Mouse (Mus musculus): ENCODE results near the gene Gm10135. TPM values are rescaled to one million over a fixed set of nuclear protein-coding genes. Genes with fewer than 3 reads are reported as not detected.
"Not testable (repeated sequence)": the region's sequence is repeated elsewhere in the genome, so short reads cannot be mapped to it uniquely, and the experiment has no call there.

The Gm10135 gene
- total and polyA plus RNA-seq, 3 experiments, result not detected

DNA sequence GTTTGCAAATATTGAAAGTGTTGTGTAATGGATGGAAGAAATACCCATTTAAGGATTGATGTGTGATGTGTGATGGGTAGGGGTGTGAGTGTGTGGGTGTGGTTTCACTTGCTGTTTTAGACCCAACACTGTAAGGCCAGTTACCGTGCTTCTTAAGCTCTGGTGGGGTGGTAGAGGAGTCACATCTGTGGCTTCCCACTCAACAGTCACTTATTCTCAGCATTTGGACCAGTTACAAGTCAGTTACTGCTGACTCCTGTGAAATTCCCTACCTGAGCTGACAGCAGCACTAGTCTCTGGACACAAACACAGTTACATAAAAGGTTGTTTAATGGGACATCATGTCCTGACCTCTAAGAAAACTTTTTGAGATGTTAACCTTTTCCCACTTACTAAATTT, 26.4 kb downstream of the Gm10135 start:
- DNase-seq (ENCODE audit: low spot score) (no peak), ATAC-seq (ENCODE audit: extremely low read depth, insufficient number of reproducible peaks, low FRiP score, poor library complexity, severe bottlenecking) (no peak)
- Histone ChIP-seq H3K4me3 (ENCODE audit: low read depth, low read length) (no peak overlapping the region), H3K4me1 (ENCODE audit: insufficient read depth, low read depth, low read length) (no peaks in the 10 kb centered on the region), H3K27me3 (ENCODE audit: insufficient read depth, low read length) (no peaks in the 10 kb centered on the region), H3K36me3 (replicated peaks) (peaks cover 44% of the 10 kb centered on the region), H3K9me3 (replicated peaks) (no peaks in the 10 kb centered on the region)
- no peak for TF ChIP-seq POLR2AphosphoS5 (IDR thresholded peaks at IDR 0.05; ENCODE audit: insufficient replicate concordance, low read depth, low read length)

GRCm38 (mm10) chr5:72940906-72941432, 33.5 kb downstream of the Gm10135 start:
- Histone ChIP-seq H3K27me3 (ENCODE audit: insufficient read depth, low read length) (no peaks in the 10 kb centered on the region), H3K9me3 (replicated peaks) (no peaks in the 10 kb centered on the region), H3K4me3 (ENCODE audit: low read depth, low read length) (no peak overlapping the region), H3K4me1 (ENCODE audit: insufficient read depth, low read depth, low read length) (peaks cover 5% of the 10 kb centered on the region), H3K36me3 (replicated peaks) (peaks cover 23% of the 10 kb centered on the region)
- DNase-seq (ENCODE audit: low spot score), result no peak
- TF ChIP-seq TAL1 (conservative IDR thresholded peaks at IDR 0.05; ENCODE audit: low read depth, low read length) (no peak), POLR2AphosphoS5 (IDR thresholded peaks at IDR 0.05; ENCODE audit: insufficient replicate concordance, low read depth, low read length) (no peak), CTCF (IDR thresholded peaks at IDR 0.05; ENCODE audit: low read depth, low read length) (no peak), GATA1 (IDR thresholded peaks at IDR 0.05; ENCODE audit: borderline replicate concordance, low read length) (no peak), GATA2 (IDR thresholded peaks at IDR 0.05; ENCODE audit: borderline replicate concordance, low read depth, low read length) (no peak)
- no peak for ATAC-seq (ENCODE audit: extremely low read depth, insufficient number of reproducible peaks, low FRiP score, poor library complexity, severe bottlenecking)

DNA sequence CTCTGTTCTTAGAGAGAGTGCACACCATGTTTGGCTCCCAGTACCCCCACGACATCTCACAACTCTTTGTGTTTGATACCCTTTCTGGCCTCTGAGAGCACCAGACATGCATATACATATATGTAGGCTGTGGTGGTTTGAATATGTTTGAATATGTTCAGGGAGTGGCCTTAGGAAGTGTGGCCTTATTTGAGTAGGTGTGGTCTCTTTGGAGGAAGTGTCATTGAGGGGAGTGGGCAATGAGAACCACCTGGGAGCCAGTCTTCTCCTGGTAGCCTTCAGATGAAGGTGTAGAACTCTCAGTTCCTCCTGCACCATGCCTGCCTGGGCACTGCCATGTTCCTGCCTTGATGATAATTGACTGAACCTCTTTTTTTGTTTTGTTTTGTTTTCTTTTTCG, 35.2 kb downstream of the Gm10135 start:
- H3K36me3 ChIP-seq (replicated peaks), result peaks cover 17% of the 10 kb centered on the region
- TF ChIP-seq GATA1 (IDR thresholded peaks at IDR 0.05; ENCODE audit: borderline replicate concordance, low read length), result no peak
- no peak for TF ChIP-seq TAL1 (conservative IDR thresholded peaks at IDR 0.05; ENCODE audit: low read depth, low read length)
- TF ChIP-seq POLR2AphosphoS5 (IDR thresholded peaks at IDR 0.05; ENCODE audit: insufficient replicate concordance, low read depth, low read length), result no peak
- TF ChIP-seq CTCF (IDR thresholded peaks at IDR 0.05; ENCODE audit: low read depth, low read length), result no peak
- TF ChIP-seq GATA2 (IDR thresholded peaks at IDR 0.05; ENCODE audit: borderline replicate concordance, low read depth, low read length), result no peak
- no peak for ATAC-seq (ENCODE audit: extremely low read depth, insufficient number of reproducible peaks, low FRiP score, poor library complexity, severe bottlenecking)
- H3K9me3 ChIP-seq (replicated peaks), result no peaks in the 10 kb centered on the region
- H3K27me3 ChIP-seq (ENCODE audit: insufficient read depth, low read length), result no peaks in the 10 kb centered on the region
- no peak for DNase-seq (ENCODE audit: low spot score)
- no peak overlapping the region for H3K4me3 ChIP-seq (ENCODE audit: low read depth, low read length)
- H3K4me1 ChIP-seq (ENCODE audit: insufficient read depth, low read depth, low read length), result peaks cover 5% of the 10 kb centered on the region

DNA sequence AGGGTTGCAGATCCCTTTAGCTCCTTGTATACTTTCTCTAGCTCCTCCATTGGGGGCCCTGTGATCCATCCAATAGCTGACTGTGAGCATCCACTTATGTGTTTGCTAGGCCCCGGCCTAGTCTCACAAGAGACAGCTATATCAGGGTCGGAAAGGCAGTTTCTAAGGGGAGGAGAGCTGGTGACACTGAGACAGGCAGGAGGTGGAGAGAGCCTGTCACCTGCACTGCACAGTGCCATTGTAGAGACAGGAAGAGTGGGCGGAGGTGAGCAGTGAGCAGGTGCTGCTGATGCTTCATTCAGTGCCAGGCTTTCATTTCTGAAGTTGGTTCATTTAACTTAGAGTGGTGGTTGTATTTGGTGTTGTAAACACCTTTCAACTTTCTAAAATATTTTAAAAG, 36.1 kb downstream of the Gm10135 start:
- H3K36me3 ChIP-seq (replicated peaks), result peaks cover 16% of the 10 kb centered on the region
- not testable (repeated sequence) for ATAC-seq (ENCODE audit: extremely low read depth, insufficient number of reproducible peaks, low FRiP score, poor library complexity, severe bottlenecking); H3K9me3 ChIP-seq (replicated peaks); H3K4me3 ChIP-seq (ENCODE audit: low read depth, low read length); DNase-seq (ENCODE audit: low spot score); H3K4me1 ChIP-seq (ENCODE audit: insufficient read depth, low read depth, low read length); H3K27me3 ChIP-seq (ENCODE audit: insufficient read depth, low read length)

GRCm38 (mm10) chr5:72933026-72933675, 41.4 kb downstream of the Gm10135 start:
- Histone ChIP-seq H3K27me3 (ENCODE audit: insufficient read depth, low read length) (no peaks in the 10 kb centered on the region), H3K4me3 (ENCODE audit: low read depth, low read length) (no peak overlapping the region), H3K9me3 (replicated peaks) (no peaks in the 10 kb centered on the region), H3K36me3 (replicated peaks) (peaks cover 25% of the 10 kb centered on the region), H3K4me1 (ENCODE audit: insufficient read depth, low read depth, low read length) (peaks cover 4% of the 10 kb centered on the region)
- ATAC-seq (ENCODE audit: extremely low read depth, insufficient number of reproducible peaks, low FRiP score, poor library complexity, severe bottlenecking), result no peak
- no peak for DNase-seq (ENCODE audit: low spot score)
- TF ChIP-seq GATA2 (IDR thresholded peaks at IDR 0.05; ENCODE audit: borderline replicate concordance, low read depth, low read length) (no peak), GATA1 (IDR thresholded peaks at IDR 0.05; ENCODE audit: borderline replicate concordance, low read length) (no peak), CTCF (IDR thresholded peaks at IDR 0.05; ENCODE audit: low read depth, low read length) (no peak), TAL1 (conservative IDR thresholded peaks at IDR 0.05; ENCODE audit: low read depth, low read length) (no peak), POLR2AphosphoS5 (IDR thresholded peaks at IDR 0.05; ENCODE audit: insufficient replicate concordance, low read depth, low read length) (no peak)

GRCm38 (mm10) chr5:72927074-72927473, 47.4 kb downstream of the Gm10135 start:
- peaks cover 20% of the 10 kb centered on the region for H3K36me3 ChIP-seq (replicated peaks)
- H3K4me3 ChIP-seq (ENCODE audit: low read depth, low read length), result no peak overlapping the region
- H3K4me1 ChIP-seq (ENCODE audit: insufficient read depth, low read depth, low read length), result peaks cover 8% of the 10 kb centered on the region
- ATAC-seq (ENCODE audit: extremely low read depth, insufficient number of reproducible peaks, low FRiP score, poor library complexity, severe bottlenecking) (no peak), DNase-seq (ENCODE audit: low spot score) (no peak)
- H3K27me3 ChIP-seq (ENCODE audit: insufficient read depth, low read length), result no peaks in the 10 kb centered on the region
- TF ChIP-seq GATA1 (IDR thresholded peaks at IDR 0.05; ENCODE audit: borderline replicate concordance, low read length) (no peak), POLR2AphosphoS5 (IDR thresholded peaks at IDR 0.05; ENCODE audit: insufficient replicate concordance, low read depth, low read length) (no peak), CTCF (IDR thresholded peaks at IDR 0.05; ENCODE audit: low read depth, low read length) (no peak), GATA2 (IDR thresholded peaks at IDR 0.05; ENCODE audit: borderline replicate concordance, low read depth, low read length) (no peak), TAL1 (conservative IDR thresholded peaks at IDR 0.05; ENCODE audit: low read depth, low read length) (no peak)
- H3K9me3 ChIP-seq (replicated peaks), result no peaks in the 10 kb centered on the region

- H3K4me3 ChIP-seq (ENCODE audit: low read depth, low read length), result no peak overlapping the region
- DNase-seq (ENCODE audit: low spot score), result no peak
- no peaks in the 10 kb centered on the region for H3K27me3 ChIP-seq (ENCODE audit: insufficient read depth, low read length)
- H3K9me3 ChIP-seq (replicated peaks), result no peaks in the 10 kb centered on the region
- H3K4me1 ChIP-seq (ENCODE audit: insufficient read depth, low read depth, low read length), result peaks cover 13% of the 10 kb centered on the region
- no peak for ATAC-seq (ENCODE audit: extremely low read depth, insufficient number of reproducible peaks, low FRiP score, poor library complexity, severe bottlenecking)
- TF ChIP-seq POLR2AphosphoS5 (IDR thresholded peaks at IDR 0.05; ENCODE audit: insufficient replicate concordance, low read depth, low read length) (no peak), GATA1 (IDR thresholded peaks at IDR 0.05; ENCODE audit: borderline replicate concordance, low read length) (no peak), GATA2 (IDR thresholded peaks at IDR 0.05; ENCODE audit: borderline replicate concordance, low read depth, low read length) (no peak), TAL1 (conservative IDR thresholded peaks at IDR 0.05; ENCODE audit: low read depth, low read length) (no peak), CTCF (IDR thresholded peaks at IDR 0.05; ENCODE audit: low read depth, low read length) (no peak)
- H3K36me3 ChIP-seq (replicated peaks), result peaks cover 14% of the 10 kb centered on the region
Observed at GRCm38 (mm10) chr5:72922796-72923195, 51.7 kb downstream of the Gm10135 start.

Data from G1E (cell line).